23 mouse cellular contexts compared by ENCODE assay signal in genomic region chr3:108957976-108958375, GRCm38 (mm10). TPM values are rescaled to one million over a fixed set of nuclear protein-coding genes. Genes with fewer than 3 reads are reported as not detected.
"Had no signal": no experiment of that assay in that cellular context is flagged by ENCODE, and none has a peak within 500 bp of the region (broad histone marks: within the 10 kb centered on the region; RNA-seq: fewer than 3 reads in every experiment).

No protein-coding gene starts in this region.

- H3K4me3 ChIP-seq: limb, embryonic 13.5 days; midbrain, embryonic 12.5 days; neural tube, embryonic 13.5 days; stomach, embryonic 15.5 days had no signal

- H3K4me2 ChIP-seq: limb, embryonic 13.5 days; lung, embryonic 14.5 days; midbrain, embryonic 12.5 days; neural tube, embryonic 13.5 days; stomach, embryonic 15.5 days had no signal

- H3K9ac ChIP-seq: limb, embryonic 13.5 days; liver, embryonic 14.5 days; lung, embryonic 14.5 days; midbrain, embryonic 12.5 days; neural tube, embryonic 13.5 days; stomach, embryonic 15.5 days had no signal

- ATAC-seq: midbrain, embryonic 16.5 days had no signal

- DNase-seq: kidney, adult 11 months; kidney, adult 9 months; kidney, postnatal 36 days; layer of hippocampus, adult 9-11 months; layer of hippocampus, postnatal 36 days; left cerebral cortex, postnatal 4 days; lung, embryonic 14.5 days; retina, postnatal 1 day; right cerebral cortex, postnatal 4 days; spleen, adult 18-20 months; thymus, postnatal 4 days had no signal

- H3K27ac ChIP-seq: kidney, postnatal 0 days; limb, embryonic 13.5 days; liver, embryonic 14.5 days; macrophage; midbrain, embryonic 12.5 days; neural tube, embryonic 13.5 days; stomach, embryonic 15.5 days had no signal

- H3K27me3 ChIP-seq: limb, embryonic 13.5 days; midbrain, embryonic 12.5 days; neural tube, embryonic 13.5 days; stomach, embryonic 15.5 days had no signal

- H3K9me3 ChIP-seq: limb, embryonic 13.5 days; midbrain, embryonic 12.5 days; neural tube, embryonic 13.5 days; stomach, embryonic 15.5 days had no signal

- H3K36me3 ChIP-seq: limb, embryonic 13.5 days; midbrain, embryonic 12.5 days; neural tube, embryonic 13.5 days; stomach, embryonic 15.5 days had no signal

RNA-seq across cellular contexts. Expression of gene Gm9857, which starts 17.7 kb away (rescaled TPM):
- total RNA-seq: layer of hippocampus, adult 18-20 months; layer of hippocampus, postnatal 36 days; left cerebral cortex, postnatal 10 days; liver, adult 2 months; megakaryocyte-erythroid progenitor cell, adult 5-6 weeks had no signal
- polyA plus RNA-seq: kidney, postnatal 0 days; liver, adult 2 months; liver, embryonic 14.5 days; lung, embryonic 14.5 days; macrophage; midbrain, embryonic 12.5 days; midbrain, embryonic 16.5 days; neural tube, embryonic 13.5 days had no signal

RNA-seq across cellular contexts. Expression of gene Henmt1, which starts 18.3 kb away (rescaled TPM):
- total RNA-seq: liver, adult 2 months; megakaryocyte-erythroid progenitor cell, adult 5-6 weeks had no signal
- polyA plus RNA-seq: liver, adult 2 months; macrophage had no signal
